Mouse (Mus musculus) forebrain, embryonic 11.5 days (tissue): ENCODE results near the gene 2210408I21Rik. TPM values are rescaled to one million over a fixed set of nuclear protein-coding genes. Genes with fewer than 3 reads are reported as not detected.

Experiments
- ATAC-seq: fragments of 200-750 bp; cut with Nextera tagmentation; replicated peaks from 2 replicates; pipeline ENCODE4 v1.8.0; 2017; ENCODE audit warnings: moderate TSS enrichment; ENCODE audit not compliant: low FRiP score
- DNase-seq: peaks from one replicate; pipeline ENCODE4 v3.0.0-alpha.2; 2017; ENCODE audit warnings: low spot score
- H3K27ac ChIP-seq: fragments of 300-500 bp; sonication (generic); 2 replicates; pipeline ENCODE4 v1.5.1; 2014; ENCODE audit warnings: low read depth, low read length
- H3K27me3 ChIP-seq: fragments of 300-500 bp; sonication (generic); 2 replicates; pipeline ENCODE4 v1.6.1; 2014; ENCODE audit warnings: mild to moderate bottlenecking, low read length, mixed read lengths; ENCODE audit not compliant: control insufficient read depth, insufficient read depth
- H3K36me3 ChIP-seq: fragments of 300-500 bp; sonication (generic); 2 replicates; pipeline ENCODE4 v1.6.1; 2014; ENCODE audit warnings: mild to moderate bottlenecking, low read length, moderate library complexity, mixed read lengths; ENCODE audit not compliant: control insufficient read depth, insufficient read depth
- H3K4me1 ChIP-seq: fragments of 300-500 bp; sonication (generic); replicated peaks from 2 replicates; pipeline ENCODE4 v1.6.1; 2014; ENCODE audit warnings: low read length, mixed read lengths; ENCODE audit not compliant: control insufficient read depth, insufficient read depth
- H3K4me2 ChIP-seq: fragments of 300-500 bp; sonication (generic); 2 replicates; pipeline ENCODE4 v1.6.1; 2014; ENCODE audit warnings: low read depth, mild to moderate bottlenecking, low read length, moderate library complexity, mixed read lengths; ENCODE audit not compliant: severe bottlenecking
- H3K4me3 ChIP-seq: fragments of 300-500 bp; sonication (generic); 2 replicates; pipeline ENCODE4 v1.5.1; 2014; ENCODE audit warnings: low read depth, low read length
- H3K9ac ChIP-seq: fragments of 300-500 bp; sonication (generic); 2 replicates; pipeline ENCODE4 v1.6.1; 2014; ENCODE audit warnings: low read length
- H3K9me3 ChIP-seq: fragments of 300-500 bp; sonication (generic); 2 replicates; pipeline ENCODE4 v1.6.1; 2016; ENCODE audit warnings: low read length, mixed read lengths; ENCODE audit not compliant: control insufficient read depth
- WGBS: fragments of 180-500 bp; shearing (Covaris S2); extraction: QIAGEN DNeasy Blood & Tissue Kit; methylation state at CpG from one replicate; pipeline ENCODE4 v1.1.7; 2014; 5-methylcytosine and 5-hydroxymethylcytosine counted together
- polyA plus RNA-seq: library from polyadenylated mRNA; unstranded; fragments of >200 nt; fragmentation: Nextera tagmentation; extraction: Ambion mirVana; gene quantifications from 2 replicates; pipeline ENCODE4 v1.2.1, GENCODE M21; 2014

Gene 2210408I21Rik
- polyA plus RNA-seq, 1 experiment from 2014 or later: 14.2 TPM

GRCm38 (mm10) chr13:77400762-77401161 is 265.4 kb downstream of the 2210408I21Rik start:
- Histone ChIP-seq H3K27ac (no peak overlapping the region), H3K4me1 (no peaks in the 10 kb centered on the region; the same call in 1 of the 2 replicates), H3K4me2 (no peak overlapping the region), H3K9me3 (no peaks in the 10 kb centered on the region), H3K4me3 (no peak overlapping the region), H3K9ac (no peak overlapping the region), H3K27me3 (no peaks in the 10 kb centered on the region), H3K36me3 (no peaks in the 10 kb centered on the region)
- DNase-seq (no peak), ATAC-seq (no peak)
- WGBS: 48% methylated on average over 2 of the region's 2 CpGs

GRCm38 (mm10) chr13:77408530-77408929 is 273.2 kb downstream of the 2210408I21Rik start:
- H3K4me2 ChIP-seq: no peak overlapping the region
- H3K4me1 ChIP-seq: no peaks in the 10 kb centered on the region
- no peaks in the 10 kb centered on the region for H3K27me3 ChIP-seq
- ATAC-seq (no peak), DNase-seq (no peak)
- no peak overlapping the region for H3K9ac ChIP-seq
- WGBS: 74% methylated on average over 3 of the region's 3 CpGs
- no peak overlapping the region for H3K27ac ChIP-seq
- no peak overlapping the region for H3K4me3 ChIP-seq
- H3K36me3 ChIP-seq: no peaks in the 10 kb centered on the region
- no peaks in the 10 kb centered on the region for H3K9me3 ChIP-seq

GRCm38 (mm10) chr13:77409804-77410203 is 274.5 kb downstream of the 2210408I21Rik start:
- WGBS: 72% methylated on average over 2 of the region's 2 CpGs
- Histone ChIP-seq H3K36me3 (no peaks in the 10 kb centered on the region), H3K4me3 (no peak overlapping the region), H3K4me2 (no peak overlapping the region), H3K27ac (no peak overlapping the region), H3K4me1 (no peaks in the 10 kb centered on the region), H3K9ac (no peak overlapping the region), H3K27me3 (no peaks in the 10 kb centered on the region), H3K9me3 (no peaks in the 10 kb centered on the region)
- ATAC-seq: no peak
- DNase-seq: no peak

DNA sequence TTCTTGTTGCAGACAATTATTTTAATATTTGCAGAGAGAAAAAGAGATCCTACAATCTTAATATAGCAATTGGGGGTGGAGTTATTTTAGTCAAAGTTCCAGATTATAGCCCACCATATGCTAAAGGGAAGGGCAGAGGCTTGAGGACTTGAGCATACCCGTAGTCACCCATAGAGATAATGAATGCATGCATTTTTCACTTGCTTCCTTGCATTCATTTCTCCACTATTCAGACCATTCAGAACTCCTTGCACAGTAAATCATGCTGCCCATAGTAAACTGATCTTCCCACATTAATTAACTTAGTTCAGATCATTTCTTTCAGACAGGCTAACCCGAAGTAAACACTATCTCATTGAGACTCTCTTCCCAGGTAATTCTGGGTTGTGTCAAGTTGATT is 277.5 kb downstream of the 2210408I21Rik start:
- DNase-seq: no peak
- peak; percentile 53; the same call in 1 of the 2 replicates for ATAC-seq
- Histone ChIP-seq H3K36me3 (no peaks in the 10 kb centered on the region), H3K27ac (no peak overlapping the region), H3K27me3 (no peaks in the 10 kb centered on the region), H3K9me3 (no peaks in the 10 kb centered on the region), H3K4me3 (no peak overlapping the region), H3K9ac (no peak overlapping the region), H3K4me2 (no peak overlapping the region), H3K4me1 (no peaks in the 10 kb centered on the region)
- 49% methylated on average over 2 of the region's 2 CpGs for WGBS

GRCm38 (mm10) chr13:77450007-77450567 is 314.7 kb downstream of the 2210408I21Rik start:
- H3K4me3 ChIP-seq: no peak overlapping the region
- ATAC-seq: no peak
- 91% methylated on average over 5 of the region's 5 CpGs for WGBS

DNA sequence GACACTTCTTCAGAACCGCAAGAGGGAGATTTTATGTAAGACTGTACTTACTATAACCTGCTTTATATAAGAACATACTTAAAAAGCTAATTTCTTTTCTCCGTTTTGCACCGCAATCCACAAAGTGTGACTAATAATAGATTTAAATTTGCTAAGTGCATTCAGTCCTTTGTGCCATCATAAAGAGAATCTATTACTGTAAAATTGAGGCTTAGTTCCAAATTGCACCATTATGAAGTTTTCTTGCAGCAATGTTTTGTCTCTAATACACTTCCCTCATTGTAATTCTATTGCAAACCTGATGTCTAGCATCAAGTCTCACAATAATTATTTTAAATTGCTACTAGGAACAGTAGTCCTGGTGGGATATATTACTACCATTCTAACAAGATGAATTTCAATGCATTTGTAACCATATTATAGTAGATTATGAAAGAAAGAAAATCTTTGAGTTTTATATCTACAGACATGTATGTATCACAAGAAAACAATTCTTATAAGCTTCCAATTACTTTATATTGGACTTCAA is 334.8 kb downstream of the 2210408I21Rik start:
- Histone ChIP-seq H3K9me3 (no peaks in the 10 kb centered on the region), H3K4me3 (no peak overlapping the region), H3K36me3 (no peaks in the 10 kb centered on the region), H3K4me1 (no peaks in the 10 kb centered on the region), H3K27ac (no peak overlapping the region), H3K9ac (no peak overlapping the region), H3K27me3 (no peaks in the 10 kb centered on the region), H3K4me2 (no peak overlapping the region)
- WGBS: 86% methylated on average over 3 of the region's 3 CpGs
- DNase-seq (no peak), ATAC-seq (no peak)

More at GRCm38 (mm10) chr13:77450007-77450567, 314.7 kb downstream of the 2210408I21Rik start:
- no peak overlapping the region for H3K27ac ChIP-seq
- no peak overlapping the region for H3K4me2 ChIP-seq
- no peaks in the 10 kb centered on the region for H3K4me1 ChIP-seq
- no peaks in the 10 kb centered on the region for H3K27me3 ChIP-seq
- no peak overlapping the region for H3K9ac ChIP-seq
- DNase-seq: no peak
- no peaks in the 10 kb centered on the region for H3K9me3 ChIP-seq
- H3K36me3 ChIP-seq: no peaks in the 10 kb centered on the region

- ATAC-seq: no peak
- Histone ChIP-seq H3K4me1 (no peaks in the 10 kb centered on the region), H3K27ac (no peak overlapping the region), H3K4me3 (no peak overlapping the region), H3K9me3 (no peaks in the 10 kb centered on the region), H3K4me2 (no peak overlapping the region), H3K36me3 (no peaks in the 10 kb centered on the region), H3K27me3 (no peaks in the 10 kb centered on the region), H3K9ac (no peak overlapping the region)
- no peak for DNase-seq
- 87% methylated on average over 4 of the region's 4 CpGs for WGBS
Observed at GRCm38 (mm10) chr13:77476420-77476819, 341.1 kb downstream of the 2210408I21Rik start.

DNA sequence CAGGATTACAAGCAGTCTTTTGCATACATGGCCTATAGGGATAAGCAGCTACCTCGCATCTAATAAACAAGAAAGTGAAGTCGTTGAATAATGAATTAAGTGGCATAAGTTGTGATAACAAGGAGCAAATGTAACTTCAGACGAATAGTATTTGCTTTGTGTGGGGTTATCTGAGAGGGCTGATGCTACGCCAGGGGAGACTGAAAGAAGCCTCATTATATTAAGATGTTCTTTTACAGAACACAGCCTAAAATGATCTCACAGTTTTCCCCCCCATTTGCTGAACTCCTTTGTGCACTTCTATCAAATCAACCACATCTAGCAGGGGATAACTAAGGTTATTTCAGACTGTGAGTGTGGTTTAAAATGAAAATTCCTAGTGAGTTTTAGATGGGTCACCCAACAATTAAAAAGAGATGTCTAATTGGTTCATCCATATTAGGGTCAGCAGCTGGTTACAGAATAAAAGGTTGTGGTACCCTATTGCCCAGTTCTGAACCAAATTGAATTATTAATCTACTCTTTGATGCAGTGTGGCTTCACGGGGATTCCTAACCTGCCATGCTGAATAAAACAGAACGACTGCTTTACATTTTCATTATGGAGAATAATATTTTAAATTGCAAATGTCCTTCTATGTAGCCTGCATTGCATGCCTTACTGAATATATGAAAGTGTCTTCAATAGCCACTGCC is 343.2 kb downstream of the 2210408I21Rik start:
- no peak overlapping the region for H3K27ac ChIP-seq
- 48% methylated on average over 6 of the region's 6 CpGs for WGBS
- DNase-seq: no peak
- H3K9me3 ChIP-seq: no peaks in the 10 kb centered on the region
- H3K9ac ChIP-seq: no peak overlapping the region
- no peaks in the 10 kb centered on the region for H3K4me1 ChIP-seq
- ATAC-seq: peak; percentile 61
- H3K36me3 ChIP-seq: no peaks in the 10 kb centered on the region
- H3K4me2 ChIP-seq: no peak overlapping the region
- H3K4me3 ChIP-seq: no peak overlapping the region
- H3K27me3 ChIP-seq: no peaks in the 10 kb centered on the region
